Mouse (Mus musculus) bone marrow, adult 2 months (tissue): Measurements from ENCODE around the gene 1700067P10Rik. TPM values are rescaled to one million over a fixed set of nuclear protein-coding genes. Genes with fewer than 3 reads are reported as not detected.

ENCODE experiments used
- H3K27ac ChIP-seq: fragments of 200-500 bp; 2 replicates; pipeline ENCODE4 v1.5.1; 2012; ENCODE audit warnings: low read depth, mild to moderate bottlenecking, control low read depth, inconsistent platforms, low read length; ENCODE audit not compliant: control insufficient read depth, poor library complexity, insufficient read depth
- H3K4me1 ChIP-seq: fragments of 200-500 bp; 2 replicates; pipeline ENCODE4 v1.6.1; 2011; ENCODE audit warnings: low read length; ENCODE audit not compliant: control insufficient read depth, insufficient read depth
- H3K4me3 ChIP-seq: fragments of 200-500 bp; replicated peaks from 2 replicates; pipeline ENCODE3; 2011; ENCODE audit warnings: mild to moderate bottlenecking, low read depth, low read length, control low read depth; ENCODE audit not compliant: control insufficient read depth
- CTCF ChIP-seq: fragments of 200-500 bp; IDR thresholded peaks from 2 replicates; pipeline ENCODE4 v1.5.1; 2011; ENCODE audit warnings: low read length, control low read depth; ENCODE audit not compliant: control insufficient read depth, insufficient read depth
- POLR2A ChIP-seq: fragments of 200-500 bp; IDR thresholded peaks from 2 replicates; pipeline ENCODE4 v1.6.1; 2011; ENCODE audit warnings: low read depth, mild to moderate bottlenecking, control low read depth, low read length, borderline replicate concordance; ENCODE audit not compliant: control insufficient read depth
- WGBS: fragments of 180-500 bp; shearing (Covaris S2); methylation state at CpG from one replicate; pipeline ENCODE4 v1.1.7; 2018; 5-methylcytosine and 5-hydroxymethylcytosine counted together
- polyA plus RNA-seq: library from polyadenylated mRNA; stranded (reverse); fragments of >200 nt; gene quantifications from 2 replicates; pipeline ENCODE4 v1.2.4, GENCODE M21; 2011; ENCODE audit warnings: low replicate concordance; ENCODE audit not compliant: missing spikeins, insufficient read depth, insufficient read length

The 1700067P10Rik gene
- polyA plus RNA-seq, 1 experiment = not detected

DNA sequence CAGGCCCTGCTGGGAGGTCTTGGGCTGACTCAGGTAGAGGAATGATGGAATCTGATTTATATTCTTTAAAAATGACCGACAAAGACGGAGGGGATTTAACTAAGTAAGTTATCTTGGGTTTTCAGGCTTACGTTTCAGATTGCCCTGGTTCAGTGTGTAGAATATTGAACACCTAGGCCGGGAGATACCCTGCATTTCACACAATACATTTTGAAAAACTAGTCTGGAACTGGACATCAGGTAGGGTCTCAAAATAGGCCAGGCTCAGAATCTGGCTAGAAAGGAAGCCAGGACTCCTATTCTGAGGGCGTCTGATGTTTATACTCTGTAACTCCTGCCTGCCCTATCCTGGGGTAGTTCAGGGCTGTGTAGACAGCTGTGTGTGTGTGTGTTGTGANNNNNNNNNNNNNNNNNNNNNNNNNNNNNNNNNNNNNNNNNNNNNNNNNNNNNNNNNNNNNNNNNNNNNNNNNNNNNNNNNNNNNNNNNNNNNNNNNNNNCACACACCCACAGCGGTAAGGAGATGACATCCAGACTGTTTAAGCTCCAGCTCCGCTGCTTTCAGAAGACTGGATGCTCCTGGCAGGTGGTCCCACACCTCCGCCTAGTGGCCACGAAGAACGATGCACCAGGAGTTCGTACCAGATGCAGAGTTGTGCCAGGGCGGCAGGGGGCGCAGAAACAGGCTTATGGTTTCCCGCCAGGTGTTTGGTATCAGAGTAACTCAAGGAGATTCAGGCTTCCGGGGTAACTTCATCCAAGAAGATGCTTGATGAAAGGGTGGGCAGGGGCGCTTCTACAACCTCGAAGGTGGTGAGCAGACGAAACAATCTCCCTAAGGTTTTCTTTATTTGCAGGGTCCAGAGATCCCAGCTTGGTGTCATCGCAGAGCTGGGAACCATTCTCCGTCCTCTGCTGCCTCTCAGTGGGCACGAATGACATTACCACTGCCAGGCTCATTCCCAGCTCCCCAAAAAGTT lies 11.6 kb downstream of the 1700067P10Rik start:
- no peak overlapping the region for H3K4me3 ChIP-seq
- no peak overlapping the region for H3K27ac ChIP-seq
- H3K4me1 ChIP-seq = peaks cover 1% of the 10 kb centered on the region; the same call in 1 of the 2 replicates
- TF ChIP-seq CTCF (peak; percentile 98), POLR2A (no peak)
- WGBS = 12% methylated on average over 21 of the region's 21 CpGs

- TF ChIP-seq CTCF = no peak
- TF ChIP-seq POLR2A = no peak
- Histone ChIP-seq H3K4me3 (no peak overlapping the region), H3K4me1 (peaks cover 2% of the 10 kb centered on the region), H3K27ac (peak overlapping the region; percentile 53)
- 5% methylated on average over 4 of the region's 4 CpGs for WGBS
Observed at GRCm38 (mm10) chr17:48107333-48107732, 18.2 kb downstream of the 1700067P10Rik start.

DNA sequence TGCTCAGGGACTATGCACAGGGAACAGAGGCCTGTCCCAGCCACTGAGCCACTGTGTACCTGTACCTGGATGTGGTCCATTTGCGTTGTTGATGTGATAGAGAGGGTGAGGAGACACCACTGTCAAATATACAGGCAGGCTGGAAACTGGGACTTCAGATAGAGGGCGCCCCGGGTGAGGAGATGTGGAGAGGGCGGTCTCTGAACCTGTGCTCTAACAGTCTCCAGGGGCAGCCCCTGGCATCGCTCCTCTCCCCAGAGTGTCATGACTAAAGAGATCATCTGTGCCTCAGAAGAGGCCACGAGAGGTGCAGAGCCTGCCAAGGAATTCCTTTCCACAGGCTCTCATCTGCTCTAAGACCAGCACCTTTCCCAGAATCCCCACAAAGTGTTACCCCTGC lies 18.7 kb downstream of the 1700067P10Rik start:
- TF ChIP-seq CTCF (no peak), POLR2A (no peak)
- H3K4me3 ChIP-seq = no peak overlapping the region
- peaks cover 2% of the 10 kb centered on the region for H3K4me1 ChIP-seq
- WGBS = 60% methylated on average over 6 of the region's 6 CpGs
- H3K27ac ChIP-seq = peak overlapping the region; percentile 48

DNA sequence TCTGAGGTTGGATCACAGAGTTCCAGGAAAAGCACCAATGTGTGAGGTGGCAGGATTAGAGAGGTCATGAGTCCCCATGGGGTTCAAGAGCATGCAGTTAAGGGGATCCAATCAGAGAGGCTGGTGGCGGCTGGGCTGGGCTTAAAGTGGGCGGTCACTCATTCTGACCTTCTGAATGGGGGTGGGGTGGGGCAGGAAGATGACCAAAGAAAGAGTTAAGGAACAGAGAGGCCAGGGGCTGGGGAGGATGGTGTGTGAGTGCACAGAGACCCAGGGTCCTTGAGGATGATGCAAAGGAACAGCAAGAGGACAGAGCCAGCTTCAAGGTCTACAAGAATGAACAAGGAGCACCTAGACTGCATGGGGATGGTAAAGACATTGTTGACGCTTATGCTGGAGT lies 19.4 kb downstream of the 1700067P10Rik start:
- 77% methylated on average over 3 of the region's 3 CpGs for WGBS
- no peak overlapping the region for H3K27ac ChIP-seq
- TF ChIP-seq CTCF (no peak), POLR2A (no peak)

GRCm38 (mm10) chr17:48110547-48111287 lies 21.6 kb downstream of the 1700067P10Rik start:
- TF ChIP-seq CTCF (peak; percentile 59), POLR2A (no peak)
- Histone ChIP-seq H3K4me1 (peaks cover 2% of the 10 kb centered on the region), H3K4me3 (no peak overlapping the region), H3K27ac (no peak overlapping the region)
- WGBS = 50% methylated on average over 8 of the region's 8 CpGs

More for the DNA sequence above, 19.4 kb downstream of the 1700067P10Rik start:
- Histone ChIP-seq H3K4me3 (no peak overlapping the region), H3K4me1 (peaks cover 2% of the 10 kb centered on the region)

DNA sequence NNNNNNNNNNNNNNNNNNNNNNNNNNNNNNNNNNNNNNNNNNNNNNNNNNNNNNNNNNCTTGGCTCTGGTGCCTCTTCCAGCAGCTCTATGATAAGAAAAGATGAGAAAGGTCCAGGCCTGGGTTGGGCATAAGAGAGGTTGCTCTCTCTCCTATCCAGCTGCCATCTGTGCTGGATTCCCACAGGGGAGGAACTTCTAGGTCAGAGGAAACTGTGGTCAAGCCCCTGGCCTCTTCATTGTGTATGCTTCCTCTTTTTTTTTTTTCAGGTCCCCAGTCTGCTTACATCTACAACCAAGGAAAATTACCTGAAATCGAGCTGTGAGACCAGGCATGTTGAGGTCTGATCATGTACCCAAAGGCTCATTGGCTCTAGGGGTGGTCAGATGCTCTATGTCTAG lies 29.5 kb downstream of the 1700067P10Rik start:
- TF ChIP-seq POLR2A (no peak), CTCF (no peak)
- H3K27ac ChIP-seq = peak overlapping the region; percentile 40; the same call in 1 of the 2 replicates
- H3K4me3 ChIP-seq = no peak overlapping the region
- H3K4me1 ChIP-seq = peaks cover 10% of the 10 kb centered on the region
- 3% methylated on average over 1 of the region's 1 CpGs for WGBS

- WGBS = 22% methylated on average over 3 of the region's 3 CpGs
- Histone ChIP-seq H3K27ac (no peak overlapping the region), H3K4me1 (peaks cover 10% of the 10 kb centered on the region), H3K4me3 (no peak overlapping the region)
- TF ChIP-seq CTCF (peak; percentile 85), POLR2A (no peak)
Observed at GRCm38 (mm10) chr17:48119656-48120055, 30.5 kb downstream of the 1700067P10Rik start.

DNA sequence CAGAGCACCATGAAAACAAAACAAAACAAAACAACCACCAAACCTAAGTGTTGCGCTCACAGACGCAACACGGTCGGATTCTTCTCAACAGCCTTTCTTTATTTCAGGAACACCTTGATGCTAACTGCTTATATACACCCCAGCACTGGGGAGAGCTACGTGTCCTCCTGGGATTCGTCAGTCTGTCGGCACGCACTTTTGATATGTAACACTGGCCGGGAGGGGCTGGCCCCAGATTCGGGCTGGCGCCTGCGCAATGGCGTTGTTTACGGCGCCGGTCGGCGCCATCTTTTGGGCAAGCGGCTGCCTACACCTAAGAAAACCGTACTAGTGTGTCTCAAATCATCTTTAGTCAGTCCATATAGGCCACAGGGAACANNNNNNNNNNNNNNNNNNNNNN lies 31.3 kb downstream of the 1700067P10Rik start:
- Histone ChIP-seq H3K4me1 (peaks cover 10% of the 10 kb centered on the region), H3K27ac (no peak overlapping the region), H3K4me3 (no peak overlapping the region)
- WGBS = 92% methylated on average over 20 of the region's 20 CpGs
- TF ChIP-seq CTCF = no peak
- TF ChIP-seq POLR2A = no peak
